Mouse (Mus musculus) limb, embryonic 15.5 days (tissue): ENCODE data around the gene Prune2. TPM values are rescaled to one million over a fixed set of nuclear protein-coding genes. Genes with fewer than 3 reads are reported as not detected.

Experiments
- ATAC-seq: fragments of 200-750 bp; cut with Nextera tagmentation; 2 replicates; pipeline ENCODE4 v1.8.0; 2017; ENCODE audit warnings: low read depth, moderate TSS enrichment; ENCODE audit not compliant: insufficient number of reproducible peaks, low FRiP score, low TSS enrichment
- H3K27ac ChIP-seq: fragments of 300-500 bp; sonication (generic); 2 replicates; pipeline ENCODE4 v1.5.1; 2015; ENCODE audit warnings: moderate library complexity, mild to moderate bottlenecking, inconsistent platforms
- H3K27me3 ChIP-seq: fragments of 300-500 bp; sonication (generic); 2 replicates; pipeline ENCODE4 v1.6.1; 2015; ENCODE audit warnings: inconsistent platforms
- H3K36me3 ChIP-seq: fragments of 300-500 bp; sonication (generic); 2 replicates; pipeline ENCODE4 v1.6.1; 2015; ENCODE audit warnings: inconsistent platforms
- H3K4me1 ChIP-seq: fragments of 300-500 bp; sonication (generic); 2 replicates; pipeline ENCODE4 v1.6.1; 2015; ENCODE audit warnings: inconsistent platforms
- H3K4me2 ChIP-seq: fragments of 300-500 bp; sonication (generic); 2 replicates; pipeline ENCODE4 v1.6.1; 2015; ENCODE audit warnings: mild to moderate bottlenecking, inconsistent platforms
- H3K4me3 ChIP-seq: fragments of 300-500 bp; sonication (generic); 2 replicates; pipeline ENCODE4 v1.5.1; 2015; ENCODE audit warnings: mild to moderate bottlenecking, inconsistent platforms
- H3K9ac ChIP-seq: fragments of 300-500 bp; sonication (generic); 2 replicates; pipeline ENCODE4 v1.6.1; 2015; ENCODE audit warnings: inconsistent platforms
- H3K9me3 ChIP-seq: fragments of 300-500 bp; sonication (generic); 2 replicates; pipeline ENCODE4 v1.6.1; 2016; ENCODE audit warnings: inconsistent platforms
- WGBS: fragments of 180-500 bp; shearing (Covaris S2); methylation state at CpG from one replicate; pipeline ENCODE4 v1.1.7; 2015; 5-methylcytosine and 5-hydroxymethylcytosine counted together
- polyA plus RNA-seq: library from polyadenylated mRNA; unstranded; fragments of >200 nt; fragmentation: Nextera tagmentation; extraction: Ambion mirVana; gene quantifications from 2 replicates; pipeline ENCODE4 v1.2.1, GENCODE M21; 2015

The Prune2 gene
- polyA plus RNA-seq = 2.2 and 2.4 TPM in 2 replicates

DNA sequence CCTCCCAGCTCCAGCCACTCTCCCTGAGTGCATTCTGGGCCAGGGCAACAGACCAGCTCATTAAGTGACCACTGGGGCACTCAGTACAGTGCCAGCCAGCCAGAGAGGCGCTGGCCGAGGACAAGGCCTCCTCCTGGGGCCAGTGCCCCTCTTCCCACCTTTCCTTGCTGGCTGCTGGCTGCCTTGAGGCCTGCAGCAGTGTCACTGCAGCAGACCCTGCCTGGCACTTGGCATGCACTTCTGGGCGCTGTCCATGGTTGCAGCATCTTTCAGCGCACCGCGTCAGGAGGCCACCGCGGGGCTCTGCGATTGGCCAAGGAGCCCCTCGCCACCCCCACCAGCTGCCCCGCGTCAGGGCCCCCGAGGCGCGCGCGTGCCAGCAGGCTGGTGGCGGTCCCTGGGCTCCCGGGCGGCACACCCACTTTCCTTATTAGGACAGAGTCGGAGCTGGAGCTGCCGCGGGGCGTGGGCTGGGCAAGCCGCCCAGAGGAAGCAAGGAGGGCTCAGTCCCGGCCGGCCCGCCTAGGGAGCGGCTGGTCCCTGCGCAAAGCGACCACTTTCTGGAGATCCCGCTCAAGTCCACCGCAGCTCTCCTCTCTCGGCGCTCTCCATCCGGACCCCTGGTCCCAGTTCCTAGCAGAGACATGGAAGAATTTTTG, at the start of gene Prune2:
Gene Prune2, plus strand, starts transcription at position 506 of the 659 bp plus-strand sequence.
- peak; percentile 87 for ATAC-seq
- 1% methylated on average over 36 of the region's 36 CpGs for WGBS

DNA sequence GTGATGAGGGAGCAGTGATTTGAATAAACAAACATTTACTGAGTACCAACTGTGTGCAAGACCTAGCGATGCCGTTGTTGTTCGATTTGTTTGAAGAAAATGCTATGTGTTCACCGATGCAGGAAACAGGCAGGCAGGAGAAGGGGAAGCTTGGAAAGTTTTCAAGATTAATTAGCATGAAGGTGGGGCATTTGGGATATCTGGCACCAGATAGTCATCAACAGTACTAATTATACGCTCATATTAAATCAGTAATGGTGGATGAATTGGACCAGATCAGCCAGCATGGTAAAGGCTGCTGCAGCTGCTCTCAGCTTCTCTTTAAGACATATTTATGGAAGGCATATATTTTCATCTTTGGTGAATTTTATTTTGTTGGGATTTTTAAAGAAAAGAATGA, 44.4 kb upstream of the Prune2 start:
- 86% methylated on average over 5 of the region's 5 CpGs for WGBS
- Histone ChIP-seq H3K9me3 (no peaks in the 10 kb centered on the region), H3K36me3 (no peaks in the 10 kb centered on the region), H3K4me1 (no peaks in the 10 kb centered on the region), H3K4me2 (no peak overlapping the region), H3K27me3 (no peaks in the 10 kb centered on the region), H3K4me3 (no peak overlapping the region), H3K9ac (no peak overlapping the region), H3K27ac (no peak overlapping the region)
- ATAC-seq = no peak

More for the DNA sequence above, at the start of gene Prune2:
- peak within 1 kb of the TSS; percentile 36 for H3K4me3 ChIP-seq
- H3K27ac ChIP-seq = no peak within 1 kb of the TSS
- H3K4me2 ChIP-seq = peak within 1 kb of the TSS; percentile 62
- no peak within 1 kb of the TSS for H3K9ac ChIP-seq
- peaks cover 30% of the 10 kb centered on the region for H3K27me3 ChIP-seq
- no peaks in the 10 kb centered on the region for H3K9me3 ChIP-seq
- peaks cover 17% of the 10 kb centered on the region for H3K4me1 ChIP-seq
- no peaks in the 10 kb centered on the region for H3K36me3 ChIP-seq

- no peak overlapping the region for H3K4me2 ChIP-seq
- no peaks in the 10 kb centered on the region for H3K4me1 ChIP-seq
- WGBS = 79% methylated on average over 4 of the region's 4 CpGs
- H3K9me3 ChIP-seq = no peaks in the 10 kb centered on the region
- H3K4me3 ChIP-seq = no peak overlapping the region
- H3K27ac ChIP-seq = no peak overlapping the region
- no peak overlapping the region for H3K9ac ChIP-seq
- no peaks in the 10 kb centered on the region for H3K36me3 ChIP-seq
- no peak for ATAC-seq
- H3K27me3 ChIP-seq = no peaks in the 10 kb centered on the region
These were observed 31.4 kb upstream of the Prune2 start for GRCm38 (mm10) chr19:16924516-16924915.

- Histone ChIP-seq H3K27me3 (no peaks in the 10 kb centered on the region), H3K4me3 (no peak overlapping the region), H3K4me2 (no peak overlapping the region), H3K4me1 (no peaks in the 10 kb centered on the region), H3K9ac (no peak overlapping the region), H3K9me3 (no peaks in the 10 kb centered on the region), H3K36me3 (no peaks in the 10 kb centered on the region), H3K27ac (no peak overlapping the region)
- 68% methylated on average over 8 of the region's 8 CpGs for WGBS
- ATAC-seq = no peak
These were observed 21.3 kb upstream of the Prune2 start for GRCm38 (mm10) chr19:16934664-16935063.

DNA sequence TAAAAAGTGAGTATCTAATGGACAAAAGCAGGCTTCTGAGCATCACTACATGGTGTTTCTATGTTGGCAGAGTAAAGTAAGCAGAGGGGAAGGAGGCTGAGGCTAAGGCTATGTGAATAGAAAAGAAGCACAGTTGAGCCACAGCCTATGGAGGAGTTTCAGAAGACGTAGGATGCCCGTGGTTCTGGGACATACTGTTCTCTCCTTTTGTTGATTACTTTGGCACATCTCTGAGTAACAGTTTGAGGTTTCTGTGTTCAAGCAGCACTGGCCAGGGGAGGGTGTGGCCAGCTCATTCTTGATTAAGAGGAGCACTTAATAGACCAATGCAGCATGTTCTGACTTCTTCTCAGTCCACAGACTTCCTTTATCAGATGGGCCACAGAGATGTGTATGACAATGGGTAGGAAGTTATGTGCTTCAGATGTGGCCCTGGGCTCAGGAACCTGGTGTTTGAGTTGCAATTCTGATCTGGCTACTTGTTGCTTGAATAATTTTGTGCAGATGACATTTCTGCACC, 7.1 kb upstream of the Prune2 start:
- no peak overlapping the region for H3K27ac ChIP-seq
- WGBS = 80% methylated on average over 2 of the region's 2 CpGs
- H3K4me3 ChIP-seq = no peak overlapping the region
- H3K9ac ChIP-seq = no peak overlapping the region
- no peak for ATAC-seq
- H3K9me3 ChIP-seq = no peaks in the 10 kb centered on the region
- no peaks in the 10 kb centered on the region for H3K4me1 ChIP-seq
- no peaks in the 10 kb centered on the region for H3K36me3 ChIP-seq
- H3K27me3 ChIP-seq = 0 out of 2 replicates have a peak, but pooled peaks cover 3% of the 10 kb centered on the region
- H3K4me2 ChIP-seq = no peak overlapping the region

DNA sequence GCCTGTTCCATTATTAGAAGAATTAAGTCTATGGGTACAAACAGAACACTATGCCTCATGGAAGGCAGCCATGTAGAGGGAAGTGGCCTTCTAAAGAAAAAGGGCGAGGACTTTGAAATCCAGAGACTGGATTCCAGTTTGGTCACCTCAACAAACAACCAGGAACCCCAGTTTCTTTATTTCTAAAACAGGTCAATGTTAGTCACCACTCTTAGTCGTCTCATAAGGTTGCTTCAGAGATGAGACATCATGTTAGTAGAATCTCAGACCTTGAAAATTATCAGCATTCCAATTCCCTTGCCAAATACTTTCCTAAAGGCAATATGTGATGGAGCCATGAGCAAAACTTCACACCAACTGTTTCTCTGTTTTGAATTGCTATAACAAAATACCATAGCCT, 6.6 kb upstream of the Prune2 start:
- Histone ChIP-seq H3K36me3 (no peaks in the 10 kb centered on the region), H3K27ac (no peak overlapping the region), H3K4me3 (no peak overlapping the region), H3K9me3 (no peaks in the 10 kb centered on the region), H3K4me2 (no peak overlapping the region), H3K4me1 (no peaks in the 10 kb centered on the region), H3K27me3 (peaks cover 6% of the 10 kb centered on the region), H3K9ac (no peak overlapping the region)
- 82% methylated on average over 2 of the region's 2 CpGs for WGBS
- no peak for ATAC-seq

GRCm38 (mm10) chr19:16950051-16950450, 5.9 kb upstream of the Prune2 start:
- Histone ChIP-seq H3K4me1 (no peaks in the 10 kb centered on the region; the same call in 1 of the 2 replicates), H3K4me2 (no peak overlapping the region), H3K27ac (no peak overlapping the region), H3K4me3 (no peak overlapping the region), H3K27me3 (peaks cover 12% of the 10 kb centered on the region), H3K36me3 (no peaks in the 10 kb centered on the region), H3K9me3 (no peaks in the 10 kb centered on the region), H3K9ac (no peak overlapping the region)
- WGBS = 55% methylated on average over 9 of the region's 9 CpGs
- no peak for ATAC-seq

DNA sequence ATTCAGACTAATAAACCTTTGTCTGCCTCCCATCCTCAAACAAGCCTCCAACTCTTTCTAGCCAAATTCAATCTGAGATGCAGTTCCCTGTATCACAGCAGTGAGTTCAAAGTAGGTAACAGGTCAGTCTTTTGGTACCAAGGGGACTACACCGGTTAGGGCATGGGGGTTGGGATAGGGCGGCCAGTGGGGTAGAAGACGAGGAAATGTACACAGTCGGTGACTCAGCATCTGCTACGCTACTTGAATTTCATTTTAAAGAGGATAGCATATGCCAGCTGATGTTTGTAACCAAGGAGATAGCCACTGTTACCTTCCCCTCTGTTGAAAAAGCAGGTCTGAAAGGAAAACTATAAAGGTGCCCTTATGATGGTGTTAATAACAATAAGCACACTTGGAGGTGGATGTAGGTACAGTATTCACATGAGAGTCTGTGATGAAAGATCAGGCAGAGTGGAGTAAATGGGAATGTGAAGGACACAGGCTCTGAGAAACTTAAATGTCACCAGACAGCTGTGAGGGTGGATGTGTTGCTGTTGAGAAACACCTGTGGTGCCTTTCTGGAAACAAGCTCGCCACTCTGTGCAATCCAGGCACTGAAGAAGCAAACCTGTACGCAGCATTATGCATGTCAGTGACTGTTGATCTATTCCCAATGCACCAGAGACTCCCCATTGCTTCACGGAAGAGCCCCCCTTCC, 5.1 kb upstream of the Prune2 start:
- H3K27me3 ChIP-seq = peaks cover 17% of the 10 kb centered on the region
- H3K36me3 ChIP-seq = no peaks in the 10 kb centered on the region
- H3K4me1 ChIP-seq = peaks cover 7% of the 10 kb centered on the region
- no peak overlapping the region for H3K9ac ChIP-seq
- no peak overlapping the region for H3K27ac ChIP-seq
- H3K9me3 ChIP-seq = no peaks in the 10 kb centered on the region
- H3K4me3 ChIP-seq = no peak overlapping the region
- 79% methylated on average over 8 of the region's 8 CpGs for WGBS
- no peak for ATAC-seq
- no peak overlapping the region for H3K4me2 ChIP-seq

GRCm38 (mm10) chr19:16954736-16955135, 1.2 kb upstream of the Prune2 start:
- Histone ChIP-seq H3K36me3 (no peaks in the 10 kb centered on the region), H3K4me3 (no peak overlapping the region), H3K27me3 (peaks cover 30% of the 10 kb centered on the region), H3K4me1 (peaks cover 17% of the 10 kb centered on the region), H3K9ac (no peak overlapping the region), H3K9me3 (no peaks in the 10 kb centered on the region), H3K27ac (no peak overlapping the region), H3K4me2 (no peak overlapping the region)
- no peak for ATAC-seq
- 55% methylated on average over 6 of the region's 6 CpGs for WGBS

- no peak; the same call in 1 of the 2 replicates for ATAC-seq
These were observed 696 bp upstream of the Prune2 start for GRCm38 (mm10) chr19:16955231-16955612.

GRCm38 (mm10) chr19:16956319-16956718, 401 bp downstream of the Prune2 start:
- Histone ChIP-seq H3K27me3 (peaks cover 30% of the 10 kb centered on the region), H3K9ac (no peak overlapping the region), H3K4me1 (peaks cover 17% of the 10 kb centered on the region), H3K36me3 (no peaks in the 10 kb centered on the region), H3K4me3 (peak overlapping the region; percentile 36), H3K27ac (no peak overlapping the region), H3K4me2 (peak overlapping the region; percentile 62), H3K9me3 (no peaks in the 10 kb centered on the region)
- WGBS = 6% methylated on average over 7 of the region's 7 CpGs
- no peak for ATAC-seq

More at GRCm38 (mm10) chr19:16955231-16955612, 696 bp upstream of the Prune2 start:
- Histone ChIP-seq H3K4me1 (peaks cover 17% of the 10 kb centered on the region), H3K27ac (no peak overlapping the region), H3K9ac (no peak overlapping the region), H3K9me3 (no peaks in the 10 kb centered on the region), H3K36me3 (no peaks in the 10 kb centered on the region), H3K4me3 (peak overlapping the region; percentile 36; the same call in 1 of the 2 replicates), H3K4me2 (peak overlapping the region; percentile 62), H3K27me3 (peaks cover 30% of the 10 kb centered on the region)
- WGBS = 48% methylated on average over 9 of the region's 9 CpGs

- WGBS = 79% methylated on average over 4 of the region's 4 CpGs
- ATAC-seq = no peak
- H3K4me3 ChIP-seq = no peak overlapping the region
These were observed 3.1 kb downstream of the Prune2 start for GRCm38 (mm10) chr19:16959051-16959450.

More at GRCm38 (mm10) chr19:16959051-16959450, 3.1 kb downstream of the Prune2 start:
- no peaks in the 10 kb centered on the region for H3K9me3 ChIP-seq
- H3K27me3 ChIP-seq = peaks cover 28% of the 10 kb centered on the region
- no peak overlapping the region for H3K9ac ChIP-seq
- H3K4me2 ChIP-seq = no peak overlapping the region
- H3K4me1 ChIP-seq = peaks cover 17% of the 10 kb centered on the region
- H3K36me3 ChIP-seq = no peaks in the 10 kb centered on the region
- no peak overlapping the region for H3K27ac ChIP-seq
